Mouse (Mus musculus): ENCODE measurements at regions not wholly inside any gene's neighbourhood (a gene's known extent, or its start where the extent isn't known, plus 50 kb on each side); places are given as distances from the start of the nearest gene placed in this dataset.

DNA sequence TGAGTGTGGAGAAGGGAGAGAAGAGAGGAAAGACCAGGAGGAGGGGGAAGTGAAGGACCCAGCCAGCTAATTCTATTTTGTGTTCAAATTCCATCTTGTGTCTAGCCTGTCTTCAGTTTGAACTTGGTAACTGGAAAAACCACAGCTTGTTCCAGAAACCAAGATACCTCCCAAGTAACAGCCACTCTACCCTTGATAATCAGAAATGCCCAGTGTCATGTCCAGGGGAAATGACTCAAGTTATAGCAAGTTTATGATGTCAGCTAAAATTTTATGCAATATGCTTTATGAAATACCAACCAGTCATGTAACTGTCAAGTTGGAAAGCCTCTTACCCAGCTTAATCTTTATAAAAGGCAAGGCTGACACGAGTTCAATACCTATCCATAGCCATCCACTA, 137.4 kb upstream of the Thpo start:
- TF ChIP-seq CTCF (IDR thresholded peaks at IDR 0.05; ENCODE audit: low read depth): no peak
- no peak for TF ChIP-seq EP300 (IDR thresholded peaks at IDR 0.05; ENCODE audit: low read depth)

Measured in liver, embryonic 14.5 days (tissue).